ENCODE assay signal across 11 mouse cellular contexts in genomic region chr8:109172701-109173100, GRCm38 (mm10).
"Had no signal": no experiment of that assay in that cellular context is flagged by ENCODE, and none has a peak within 500 bp of the region (broad histone marks: within the 10 kb centered on the region; RNA-seq: fewer than 3 reads in every experiment).

No protein-coding gene starts in this region.

- DNase-seq: retina, postnatal 1 day; right cerebral cortex, postnatal 14 days; right cerebral cortex, postnatal 25 days; right cerebral cortex, postnatal 4 days; spleen, adult 18-20 months; thymus, adult 18-20 months; thymus, adult 2 months; thymus, postnatal 14 days; thymus, postnatal 25 days; thymus, postnatal 36 days; thymus, postnatal 4 days had no signal
